13 mouse cellular contexts compared by ENCODE assay signal in the genomic region with DNA sequence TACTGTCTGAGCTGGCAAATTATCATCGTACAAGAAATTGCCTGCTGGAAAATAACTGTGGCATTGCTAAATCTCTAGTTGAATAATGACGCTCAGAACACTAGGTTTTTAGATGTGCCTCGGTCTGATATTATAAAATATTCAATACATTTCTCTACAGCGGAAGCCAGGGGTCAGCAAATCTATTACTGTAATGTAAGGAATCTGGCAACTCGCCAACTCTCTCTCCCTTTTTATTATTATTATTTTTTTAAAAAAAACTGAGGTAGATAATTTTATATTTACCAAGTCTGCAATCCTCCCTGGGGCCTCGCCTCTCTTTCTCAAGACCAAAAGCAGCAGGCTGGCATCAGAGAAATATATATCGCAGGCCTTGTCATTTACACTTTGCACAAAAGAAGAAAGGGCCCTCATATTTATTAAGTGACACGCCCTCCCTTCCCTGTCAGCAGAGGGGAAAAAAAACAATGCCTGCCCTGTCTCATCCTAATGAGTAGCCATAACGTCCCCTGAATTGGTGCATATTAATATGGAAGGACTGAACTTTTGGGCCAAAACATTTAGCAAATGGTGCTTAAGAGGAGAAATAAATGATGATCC.
A peak's percentile ranks its signal among the peaks of the same experiment; 100 is the strongest.
DNase-seq lines count a peak whose midpoint lies in the region; ATAC-seq lines count a peak whose summit lies in the region.
"Had no signal": no experiment of that assay in that cellular context is flagged by ENCODE, and none has a peak within 500 bp of the region (broad histone marks: within the 10 kb centered on the region; RNA-seq: fewer than 3 reads in every experiment).

No protein-coding gene starts in this region.

- no peaks in the 10 kb centered on the region for H3K9me3 ChIP-seq in heart, embryonic 15.5 days (replicated peaks)
- H3K9me3 ChIP-seq in neural tube, embryonic 11.5 days (ENCODE audit: control insufficient read depth, low read length) = no peaks in the 10 kb centered on the region
- H3K9me3 ChIP-seq in hindbrain, embryonic 15.5 days = no peaks in the 10 kb centered on the region
- H3K9me3 ChIP-seq: limb, embryonic 12.5 days had no signal

- peaks cover 60% of the 10 kb centered on the region for H3K4me1 ChIP-seq in heart, embryonic 15.5 days (replicated peaks)
- H3K4me1 ChIP-seq in neural tube, embryonic 11.5 days (ENCODE audit: control insufficient read depth, insufficient read depth, low read length) = peaks cover 23% of the 10 kb centered on the region
- peaks cover 42% of the 10 kb centered on the region for H3K4me1 ChIP-seq in hindbrain, embryonic 15.5 days (replicated peaks)

- no peak for DNase-seq in heart, adult 8-10 months (ENCODE audit: low spot score)
- DNase-seq in neural tube, embryonic 11.5 days (ENCODE audit: low spot score) = peak; percentile 32
- no peak for DNase-seq in neural tube, embryonic 10.5 days (ENCODE audit: extremely low spot score, low spot score)
- DNase-seq in thymus, postnatal 14 days = no peak
- DNase-seq in adrenal gland, postnatal 10 days = no peak
- DNase-seq: kidney, postnatal 4 days; lung, postnatal 36 days; thymus, postnatal 25 days had no signal

- peaks cover 15% of the 10 kb centered on the region for H3K36me3 ChIP-seq in heart, embryonic 15.5 days
- no peaks in the 10 kb centered on the region for H3K36me3 ChIP-seq in neural tube, embryonic 11.5 days (ENCODE audit: control insufficient read depth, insufficient read depth, low read length)
- 0 out of 2 replicates have a peak, but pooled peaks cover 4% of the 10 kb centered on the region for H3K36me3 ChIP-seq in hindbrain, embryonic 15.5 days

- 0 out of 2 replicates have a peak overlapping the region, but pooled peaks have one; percentile 12 for H3K27ac ChIP-seq in heart, embryonic 15.5 days
- peak overlapping the region; percentile 28; the same call in 1 of the 2 replicates for H3K27ac ChIP-seq in neural tube, embryonic 11.5 days (ENCODE audit: low read depth, low read length)
- peak overlapping the region; percentile 69 for H3K27ac ChIP-seq in hindbrain, embryonic 15.5 days (replicated peaks)

- no peak overlapping the region for H3K4me2 ChIP-seq in heart, embryonic 15.5 days
- H3K4me2 ChIP-seq in neural tube, embryonic 11.5 days (ENCODE audit: low read depth) = no peak overlapping the region
- no peak overlapping the region for H3K4me2 ChIP-seq in hindbrain, embryonic 15.5 days
- H3K4me2 ChIP-seq: limb, embryonic 12.5 days had no signal

- H3K4me3 ChIP-seq in heart, embryonic 15.5 days = no peak overlapping the region
- H3K4me3 ChIP-seq in neural tube, embryonic 11.5 days (ENCODE audit: low read depth, low read length) = no peak overlapping the region
- H3K4me3 ChIP-seq in hindbrain, embryonic 15.5 days = no peak overlapping the region
- H3K4me3 ChIP-seq: limb, embryonic 12.5 days had no signal

- no peaks in the 10 kb centered on the region for H3K27me3 ChIP-seq in heart, embryonic 15.5 days
- H3K27me3 ChIP-seq in neural tube, embryonic 11.5 days (ENCODE audit: control insufficient read depth, insufficient read depth, low read length) = no peaks in the 10 kb centered on the region
- no peaks in the 10 kb centered on the region for H3K27me3 ChIP-seq in hindbrain, embryonic 15.5 days
- H3K27me3 ChIP-seq: CH12.LX; limb, embryonic 12.5 days had no signal

- no peak for ATAC-seq in heart, embryonic 15.5 days (replicated peaks; ENCODE audit: insufficient number of reproducible peaks, insufficient read depth, low FRiP score, low read depth)
- ATAC-seq in neural tube, embryonic 11.5 days (ENCODE audit: insufficient read depth, low FRiP score, low TSS enrichment) = no peak
- no peak for ATAC-seq in hindbrain, embryonic 15.5 days (ENCODE audit: low FRiP score, low read depth)
- ATAC-seq in frontal cortex, adult (ENCODE audit: low TSS enrichment) = no peak

- no peak overlapping the region for H3K9ac ChIP-seq in heart, embryonic 15.5 days
- H3K9ac ChIP-seq in neural tube, embryonic 11.5 days (ENCODE audit: low read length) = no peak overlapping the region
- no peak overlapping the region for H3K9ac ChIP-seq in hindbrain, embryonic 15.5 days
- H3K9ac ChIP-seq: limb, embryonic 12.5 days had no signal

- 62% methylated on average over 9 of the region's 9 CpGs for WGBS in heart, embryonic 15.5 days
- WGBS in neural tube, embryonic 11.5 days = 51% methylated on average over 9 of the region's 9 CpGs
- 22% methylated on average over 9 of the region's 9 CpGs for WGBS in hindbrain, embryonic 15.5 days

Comparison
In these comparisons a context has a peak if more than half of its experiments do, and no peak if none do; other contexts are left out.
1. H3K27ac ChIP-seq: peak in every context shown above with its lines; median percentile 69 in hindbrain, embryonic 15.5 days; 28 in neural tube, embryonic 11.5 days; 12 in heart, embryonic 15.5 days.